Mouse (Mus musculus) embryonic facial prominence, embryonic 15.5 days (tissue): ENCODE data around the gene Fam129a. TPM values are rescaled to one million over a fixed set of nuclear protein-coding genes. Genes with fewer than 3 reads are reported as not detected.

Source experiments
- ATAC-seq: fragments of 200-750 bp; cut with Nextera tagmentation; 2 replicates; pipeline ENCODE4 v1.8.0; 2017; ENCODE audit warnings: low read depth, moderate TSS enrichment; ENCODE audit not compliant: insufficient number of reproducible peaks, low FRiP score, low TSS enrichment
- H3K27ac ChIP-seq: fragments of 300-500 bp; sonication (generic); replicated peaks from 2 replicates; pipeline ENCODE4 v1.5.1; 2015; ENCODE audit warnings: mild to moderate bottlenecking, inconsistent platforms
- H3K27me3 ChIP-seq: fragments of 300-500 bp; sonication (generic); 2 replicates; pipeline ENCODE4 v1.6.1; 2015; ENCODE audit warnings: inconsistent platforms
- H3K36me3 ChIP-seq: fragments of 300-500 bp; sonication (generic); 2 replicates; pipeline ENCODE4 v1.6.1; 2015; ENCODE audit warnings: mild to moderate bottlenecking, inconsistent platforms
- H3K4me1 ChIP-seq: fragments of 300-500 bp; sonication (generic); 2 replicates; pipeline ENCODE4 v1.6.1; 2015; ENCODE audit warnings: inconsistent platforms
- H3K4me2 ChIP-seq: fragments of 300-500 bp; sonication (generic); replicated peaks from 2 replicates; pipeline ENCODE4 v1.6.1; 2015; ENCODE audit warnings: mild to moderate bottlenecking, inconsistent platforms
- H3K4me3 ChIP-seq: fragments of 300-500 bp; sonication (generic); replicated peaks from 2 replicates; pipeline ENCODE4 v1.5.1; 2015; ENCODE audit warnings: mild to moderate bottlenecking, inconsistent platforms
- H3K9ac ChIP-seq: fragments of 300-500 bp; sonication (generic); 2 replicates; pipeline ENCODE4 v1.6.1; 2015; ENCODE audit warnings: inconsistent platforms
- H3K9me3 ChIP-seq: fragments of 300-500 bp; sonication (generic); replicated peaks from 2 replicates; pipeline ENCODE4 v1.6.1; 2016; ENCODE audit warnings: inconsistent platforms
- WGBS: fragments of 180-500 bp; shearing (Covaris S2); methylation state at CpG from one replicate; pipeline ENCODE4 v1.1.7; 2015; 5-methylcytosine and 5-hydroxymethylcytosine counted together
- polyA plus RNA-seq: library from polyadenylated mRNA; unstranded; fragments of >200 nt; fragmentation: Nextera tagmentation; extraction: Ambion mirVana; gene quantifications from 2 replicates; pipeline ENCODE4 v1.2.1, GENCODE M21; 2015

Gene Fam129a
- polyA plus RNA-seq, 1 experiment from 2014 or later = 18.9 TPM

DNA sequence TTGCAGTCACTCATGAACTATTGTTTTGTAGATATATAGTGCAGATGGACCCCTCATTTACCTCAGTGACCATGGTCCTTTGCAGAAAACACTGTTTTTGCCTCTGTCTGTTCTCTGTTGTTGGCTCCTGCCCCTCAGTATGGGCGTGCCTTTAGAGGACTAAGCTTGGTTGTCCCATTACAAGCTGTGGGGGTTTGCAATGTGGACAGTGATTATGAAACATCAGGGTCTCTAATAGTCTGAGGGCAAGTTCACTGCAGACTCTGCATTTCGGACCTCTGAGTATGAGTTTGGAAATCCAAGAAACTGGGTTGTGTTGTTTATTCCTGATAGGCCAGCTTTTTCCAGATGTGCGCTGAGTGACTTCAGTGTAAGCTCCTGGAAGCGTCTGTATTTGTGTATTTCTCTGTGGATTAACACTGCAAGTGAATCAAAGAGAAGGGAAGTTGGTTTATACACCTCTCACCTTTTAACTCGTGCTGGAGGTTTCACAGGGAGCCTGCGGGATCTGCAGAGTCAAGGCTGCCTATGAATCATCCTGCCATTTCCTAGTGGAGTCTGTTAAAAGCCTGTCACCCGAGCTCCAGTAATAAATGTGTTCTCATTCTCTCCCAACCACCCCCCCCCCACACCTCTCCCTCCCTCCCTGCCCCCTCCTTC is 58.7 kb downstream of the Fam129a start:
- 52% methylated on average over 7 of the region's 7 CpGs for WGBS
- H3K36me3 ChIP-seq = no peaks in the 10 kb centered on the region
- H3K27me3 ChIP-seq = no peaks in the 10 kb centered on the region
- no peak overlapping the region for H3K27ac ChIP-seq
- H3K4me1 ChIP-seq = no peaks in the 10 kb centered on the region
- no peaks in the 10 kb centered on the region for H3K9me3 ChIP-seq
- H3K4me2 ChIP-seq = no peak overlapping the region
- ATAC-seq = no peak
- H3K9ac ChIP-seq = no peak overlapping the region
- H3K4me3 ChIP-seq = no peak overlapping the region

DNA sequence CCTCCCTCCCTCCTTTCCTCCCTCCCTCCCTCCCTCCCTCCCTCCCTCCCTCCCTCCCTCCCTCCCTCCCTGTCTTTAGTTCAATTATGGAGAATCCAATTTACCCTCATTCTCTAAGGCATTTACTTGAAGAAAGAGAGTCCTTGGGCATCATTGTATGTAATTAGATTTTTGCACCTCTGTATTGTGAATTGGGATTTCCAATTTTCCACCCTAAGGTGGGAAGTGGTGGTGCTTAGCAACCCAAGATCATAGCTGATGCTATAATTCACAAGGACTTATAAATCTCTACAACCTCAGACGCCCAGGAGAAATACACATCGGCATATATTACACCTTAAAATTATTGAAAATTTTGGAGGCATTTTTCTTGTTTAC is 59.3 kb downstream of the Fam129a start:
- Histone ChIP-seq H3K4me3 (no peak overlapping the region), H3K27ac (no peak overlapping the region), H3K36me3 (no peaks in the 10 kb centered on the region), H3K9ac (no peak overlapping the region), H3K4me2 (no peak overlapping the region), H3K27me3 (no peaks in the 10 kb centered on the region), H3K9me3 (no peaks in the 10 kb centered on the region), H3K4me1 (no peaks in the 10 kb centered on the region)
- no peak for ATAC-seq
- WGBS = 90% methylated on average over 2 of the region's 2 CpGs

DNA sequence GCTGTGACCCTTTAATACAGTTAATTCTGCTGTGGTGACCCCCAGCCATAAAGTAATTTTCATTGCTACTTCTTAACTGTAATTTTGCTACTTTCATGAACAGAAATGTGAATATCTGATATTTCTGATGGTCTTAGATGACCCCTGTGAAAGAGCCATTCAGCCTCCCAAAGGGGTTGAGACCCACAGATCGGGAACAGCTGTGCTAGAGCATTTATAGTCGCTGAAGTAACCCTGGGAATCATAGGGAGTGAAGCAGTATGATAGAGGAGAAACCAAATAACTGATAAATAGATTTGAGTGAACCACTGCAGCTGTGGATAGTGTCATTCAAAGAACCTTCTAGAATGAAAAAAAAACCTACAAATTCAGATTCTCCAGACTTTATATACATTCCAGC is 60.1 kb downstream of the Fam129a start:
- H3K4me2 ChIP-seq = no peak overlapping the region
- no peaks in the 10 kb centered on the region for H3K9me3 ChIP-seq
- WGBS = 48% methylated on average over 2 of the region's 2 CpGs
- H3K36me3 ChIP-seq = no peaks in the 10 kb centered on the region
- H3K4me1 ChIP-seq = no peaks in the 10 kb centered on the region
- ATAC-seq = no peak
- no peak overlapping the region for H3K27ac ChIP-seq
- no peak overlapping the region for H3K4me3 ChIP-seq
- H3K9ac ChIP-seq = no peak overlapping the region
- no peaks in the 10 kb centered on the region for H3K27me3 ChIP-seq

DNA sequence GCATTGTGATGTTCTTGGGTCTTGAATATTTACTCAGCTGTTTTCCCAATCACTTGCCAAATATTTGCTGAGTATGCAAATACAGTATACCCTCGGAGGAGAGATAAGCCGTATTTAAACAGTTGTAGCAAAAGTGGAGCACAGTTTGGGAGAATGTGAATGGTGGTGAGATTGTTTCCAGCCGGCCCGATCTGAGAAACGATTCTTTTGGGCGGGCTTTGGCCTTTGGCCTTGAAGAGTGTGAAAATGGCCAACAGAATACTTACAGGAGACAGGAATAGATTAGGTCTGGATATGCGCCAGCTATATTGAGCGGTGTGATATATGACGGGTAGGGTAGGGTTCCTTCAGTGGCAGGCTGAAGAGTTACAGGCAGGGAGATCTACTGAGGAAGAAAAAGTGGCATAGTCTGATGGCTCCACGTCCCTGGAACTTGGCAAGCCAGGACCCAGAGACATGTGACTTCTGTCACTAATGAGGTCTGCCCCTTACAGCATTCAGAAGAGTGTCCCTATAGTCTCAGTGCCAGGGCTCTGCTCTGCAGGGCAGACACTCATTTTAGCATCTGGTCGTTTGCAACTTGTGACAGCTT is 60.8 kb downstream of the Fam129a start:
- no peak for ATAC-seq

DNA sequence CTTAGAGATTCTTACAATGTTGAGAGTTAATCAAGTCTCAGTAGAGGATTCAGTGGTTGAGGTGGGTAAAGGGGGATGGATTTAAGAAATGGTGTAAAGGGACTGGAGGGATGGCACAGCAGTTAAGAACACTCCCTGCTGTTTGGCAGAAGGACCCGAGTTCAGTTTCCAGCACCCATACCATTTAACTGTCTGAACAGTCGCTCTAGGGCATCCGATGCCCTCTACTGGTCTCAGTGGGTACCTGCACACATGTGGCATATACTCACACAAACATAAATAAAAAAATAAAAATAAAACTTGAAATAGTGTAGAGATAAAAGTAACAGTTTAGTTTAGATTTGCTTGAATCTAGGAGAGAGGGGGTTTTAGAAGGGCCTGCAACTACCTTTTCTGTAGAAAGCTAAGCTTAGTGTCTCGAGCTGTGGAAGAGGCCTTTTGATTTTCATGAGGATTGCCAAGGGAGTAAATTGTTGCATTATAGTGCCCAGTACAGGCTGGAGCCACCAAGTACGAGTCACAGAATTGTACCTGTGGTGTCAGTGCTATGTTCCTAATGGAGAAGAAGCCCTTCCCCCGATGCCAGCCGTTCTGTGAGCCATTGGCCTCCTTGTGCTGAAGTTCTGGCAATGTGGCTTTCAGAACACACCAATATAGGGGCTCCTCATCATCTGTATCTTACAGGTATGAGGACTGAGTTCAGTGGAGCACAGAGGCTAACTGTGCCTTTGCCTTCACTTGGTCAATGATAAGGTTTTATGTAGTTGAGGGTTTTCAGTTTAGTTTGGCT is 61.8 kb downstream of the Fam129a start:
- Histone ChIP-seq H3K36me3 (no peaks in the 10 kb centered on the region), H3K4me1 (no peaks in the 10 kb centered on the region), H3K27ac (no peak overlapping the region), H3K4me2 (no peak overlapping the region), H3K4me3 (no peak overlapping the region), H3K9me3 (no peaks in the 10 kb centered on the region), H3K9ac (no peak overlapping the region), H3K27me3 (no peaks in the 10 kb centered on the region)
- no peak for ATAC-seq
- 95% methylated on average over 7 of the region's 7 CpGs for WGBS

More for the DNA sequence above, 60.8 kb downstream of the Fam129a start:
- Histone ChIP-seq H3K4me3 (no peak overlapping the region), H3K36me3 (no peaks in the 10 kb centered on the region), H3K4me2 (no peak overlapping the region), H3K27ac (no peak overlapping the region), H3K9me3 (no peaks in the 10 kb centered on the region), H3K9ac (no peak overlapping the region), H3K4me1 (no peaks in the 10 kb centered on the region), H3K27me3 (no peaks in the 10 kb centered on the region)
- WGBS = 74% methylated on average over 11 of the region's 11 CpGs

DNA sequence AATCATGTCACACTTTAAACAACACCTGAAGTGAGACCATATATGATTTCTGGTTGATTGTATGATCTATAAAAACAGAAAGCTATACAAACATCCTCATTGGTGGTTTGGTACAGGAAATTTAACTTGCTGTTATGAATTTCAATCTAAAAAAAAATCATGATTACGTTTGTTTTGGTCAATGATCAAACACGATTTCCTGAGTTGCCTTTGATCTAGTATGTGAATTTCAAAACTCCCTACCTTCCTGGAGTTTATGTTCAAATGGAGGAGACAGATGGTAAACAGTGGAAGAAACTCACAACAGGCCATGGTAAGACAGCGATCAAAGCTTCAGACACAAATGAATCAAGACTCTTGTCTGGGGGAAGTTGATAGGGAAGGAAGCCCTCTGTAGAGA is 65.7 kb downstream of the Fam129a start:
- no peak for ATAC-seq
- Histone ChIP-seq H3K4me1 (no peaks in the 10 kb centered on the region), H3K36me3 (no peaks in the 10 kb centered on the region), H3K27ac (no peak overlapping the region), H3K9ac (no peak overlapping the region), H3K9me3 (0 out of 2 replicates have a peak, but pooled peaks cover 5% of the 10 kb centered on the region), H3K4me2 (no peak overlapping the region), H3K27me3 (no peaks in the 10 kb centered on the region), H3K4me3 (no peak overlapping the region)
- WGBS = 75% methylated on average over 3 of the region's 3 CpGs

DNA sequence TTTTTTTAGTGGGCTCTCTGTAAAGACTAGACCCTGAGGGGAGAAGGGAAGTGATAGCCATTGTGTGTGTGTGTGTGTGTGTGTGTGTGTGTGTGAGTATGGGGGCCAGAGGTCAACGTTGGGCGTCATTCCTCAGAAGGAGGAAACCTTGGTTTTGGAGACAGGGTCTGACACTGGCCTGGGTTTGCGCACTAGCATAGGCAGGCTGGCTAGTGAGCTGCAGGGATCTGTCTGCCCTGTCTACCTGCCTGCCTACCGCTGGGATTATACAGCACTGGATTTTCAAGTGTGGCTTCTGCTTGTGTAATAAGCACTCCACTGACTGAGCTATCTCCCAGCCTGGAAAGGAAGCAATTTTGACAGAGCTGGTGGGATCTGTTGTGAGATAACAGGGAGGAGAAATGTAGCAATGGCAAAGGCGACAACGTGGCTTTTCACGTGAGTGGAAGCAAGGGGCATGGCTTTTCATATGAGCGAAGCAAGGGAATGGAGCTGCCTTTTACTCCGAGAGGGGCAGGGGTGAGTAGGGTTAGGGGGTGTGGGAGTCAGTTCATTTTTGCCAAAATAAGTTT is 66.5 kb downstream of the Fam129a start:
- H3K27me3 ChIP-seq = no peaks in the 10 kb centered on the region
- H3K4me2 ChIP-seq = no peak overlapping the region
- no peak overlapping the region for H3K9ac ChIP-seq
- no peaks in the 10 kb centered on the region for H3K4me1 ChIP-seq
- WGBS = 79% methylated on average over 9 of the region's 9 CpGs
- H3K9me3 ChIP-seq = 0 out of 2 replicates have a peak, but pooled peaks cover 5% of the 10 kb centered on the region
- no peak for ATAC-seq
- H3K4me3 ChIP-seq = no peak overlapping the region
- H3K36me3 ChIP-seq = no peaks in the 10 kb centered on the region
- no peak overlapping the region for H3K27ac ChIP-seq

DNA sequence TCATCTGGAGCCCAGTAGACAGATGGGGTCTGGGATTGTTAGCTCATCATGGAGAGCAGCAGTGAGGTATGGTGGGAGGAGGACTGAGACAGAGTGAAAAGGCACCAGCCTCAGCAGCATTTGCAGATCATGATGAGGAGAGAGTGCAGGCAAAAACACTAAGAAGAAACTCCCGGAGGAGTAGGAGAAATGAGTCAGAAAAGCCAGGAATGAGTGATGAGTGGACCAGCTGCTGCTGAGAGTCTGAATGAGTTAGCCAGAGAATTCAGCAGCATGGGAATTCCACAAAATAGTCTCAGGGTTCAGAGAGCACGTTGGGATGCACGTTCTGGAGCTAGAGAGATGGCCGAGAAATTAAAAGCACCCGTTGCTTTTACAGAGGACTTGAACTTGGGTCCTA is 67.4 kb downstream of the Fam129a start:
- Histone ChIP-seq H3K4me3 (no peak overlapping the region), H3K4me1 (no peaks in the 10 kb centered on the region), H3K9ac (no peak overlapping the region), H3K36me3 (no peaks in the 10 kb centered on the region), H3K4me2 (no peak overlapping the region), H3K27me3 (no peaks in the 10 kb centered on the region), H3K9me3 (0 out of 2 replicates have a peak, but pooled peaks cover 5% of the 10 kb centered on the region), H3K27ac (no peak overlapping the region)
- WGBS = 85% methylated on average over 5 of the region's 5 CpGs
- no peak for ATAC-seq

DNA sequence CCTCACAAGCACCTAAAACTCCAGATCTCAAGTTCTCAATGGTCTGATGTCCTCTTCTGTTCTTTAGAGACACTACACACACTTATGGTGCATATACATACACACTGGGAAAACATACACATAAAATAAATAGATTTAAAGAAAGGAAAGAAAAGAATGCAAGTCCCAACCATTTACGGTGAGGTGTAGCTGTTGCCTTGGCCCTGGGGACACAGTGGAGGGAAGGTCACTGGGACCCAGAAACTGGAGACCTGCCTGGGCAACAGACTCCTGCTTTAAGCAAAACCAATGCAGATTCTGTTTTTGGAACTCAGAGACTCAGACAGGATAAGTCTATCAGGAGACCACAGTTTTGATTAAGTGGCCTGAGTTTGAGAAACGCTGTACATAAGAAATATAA is 67.8 kb downstream of the Fam129a start:
- no peak overlapping the region for H3K27ac ChIP-seq
- H3K9me3 ChIP-seq = 0 out of 2 replicates have a peak, but pooled peaks cover 5% of the 10 kb centered on the region
- H3K27me3 ChIP-seq = no peaks in the 10 kb centered on the region
- H3K4me3 ChIP-seq = no peak overlapping the region
- 88% methylated on average over 2 of the region's 2 CpGs for WGBS
- no peak for ATAC-seq
- no peak overlapping the region for H3K9ac ChIP-seq
- H3K4me2 ChIP-seq = no peak overlapping the region
- no peaks in the 10 kb centered on the region for H3K4me1 ChIP-seq
- no peaks in the 10 kb centered on the region for H3K36me3 ChIP-seq

DNA sequence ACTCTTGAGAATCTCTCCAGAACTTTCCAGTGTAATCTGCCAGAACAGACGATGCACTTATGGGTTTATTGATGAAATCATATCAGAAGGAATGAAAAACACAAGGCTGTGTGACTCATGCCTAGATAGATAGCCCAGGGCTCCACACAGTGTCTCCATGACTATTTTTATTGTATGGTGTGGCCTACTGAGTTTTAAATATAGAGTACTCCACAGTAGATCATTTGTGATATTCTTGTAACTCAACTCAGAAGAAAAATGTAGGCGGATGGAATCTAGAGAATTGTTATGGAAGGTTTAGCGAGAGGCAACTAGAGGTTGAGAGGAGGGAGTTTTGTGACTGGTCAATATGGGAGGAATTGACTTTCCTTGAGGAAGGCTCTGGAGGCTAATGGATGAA is 75.4 kb downstream of the Fam129a start:
- no peak for ATAC-seq
- no peaks in the 10 kb centered on the region for H3K9me3 ChIP-seq

DNA sequence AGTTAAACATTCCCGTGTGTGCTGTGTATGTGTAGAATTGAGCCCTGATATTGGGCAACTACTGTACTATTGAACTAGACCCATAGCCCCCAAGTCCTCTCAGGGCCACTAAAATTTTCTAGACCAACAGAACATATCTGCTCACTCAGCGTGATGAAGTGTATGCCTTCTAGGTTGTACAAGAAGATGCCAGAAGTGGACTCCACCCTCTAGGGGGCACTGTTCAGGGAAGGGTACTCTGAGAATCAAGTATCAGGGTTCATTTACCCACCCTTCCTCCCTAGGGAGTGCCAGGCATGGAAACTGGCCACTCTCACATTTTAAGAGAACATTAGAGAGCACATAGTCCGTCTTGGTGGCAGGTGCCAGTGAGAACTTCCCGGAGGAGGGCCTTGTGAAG is 77.1 kb downstream of the Fam129a start:
- Histone ChIP-seq H3K4me2 (no peak overlapping the region), H3K36me3 (no peaks in the 10 kb centered on the region), H3K27me3 (no peaks in the 10 kb centered on the region), H3K4me1 (no peaks in the 10 kb centered on the region), H3K9me3 (no peaks in the 10 kb centered on the region), H3K4me3 (no peak overlapping the region), H3K27ac (no peak overlapping the region), H3K9ac (no peak overlapping the region)
- ATAC-seq = no peak
- 88% methylated on average over 4 of the region's 4 CpGs for WGBS

More for the DNA sequence above, 75.4 kb downstream of the Fam129a start:
- Histone ChIP-seq H3K27ac (no peak overlapping the region), H3K4me1 (no peaks in the 10 kb centered on the region), H3K9ac (no peak overlapping the region), H3K4me2 (no peak overlapping the region), H3K27me3 (no peaks in the 10 kb centered on the region), H3K36me3 (no peaks in the 10 kb centered on the region), H3K4me3 (no peak overlapping the region)
- WGBS = 76% methylated on average over 3 of the region's 3 CpGs
